Mouse (Mus musculus): ENCODE measurements at regions not wholly inside any gene's neighbourhood (a gene's known extent, or its start where the extent isn't known, plus 50 kb on each side); places are given as distances from the start of the nearest gene placed in this dataset.
A peak's percentile ranks its signal among the peaks of the same experiment; 100 is the strongest.

DNA sequence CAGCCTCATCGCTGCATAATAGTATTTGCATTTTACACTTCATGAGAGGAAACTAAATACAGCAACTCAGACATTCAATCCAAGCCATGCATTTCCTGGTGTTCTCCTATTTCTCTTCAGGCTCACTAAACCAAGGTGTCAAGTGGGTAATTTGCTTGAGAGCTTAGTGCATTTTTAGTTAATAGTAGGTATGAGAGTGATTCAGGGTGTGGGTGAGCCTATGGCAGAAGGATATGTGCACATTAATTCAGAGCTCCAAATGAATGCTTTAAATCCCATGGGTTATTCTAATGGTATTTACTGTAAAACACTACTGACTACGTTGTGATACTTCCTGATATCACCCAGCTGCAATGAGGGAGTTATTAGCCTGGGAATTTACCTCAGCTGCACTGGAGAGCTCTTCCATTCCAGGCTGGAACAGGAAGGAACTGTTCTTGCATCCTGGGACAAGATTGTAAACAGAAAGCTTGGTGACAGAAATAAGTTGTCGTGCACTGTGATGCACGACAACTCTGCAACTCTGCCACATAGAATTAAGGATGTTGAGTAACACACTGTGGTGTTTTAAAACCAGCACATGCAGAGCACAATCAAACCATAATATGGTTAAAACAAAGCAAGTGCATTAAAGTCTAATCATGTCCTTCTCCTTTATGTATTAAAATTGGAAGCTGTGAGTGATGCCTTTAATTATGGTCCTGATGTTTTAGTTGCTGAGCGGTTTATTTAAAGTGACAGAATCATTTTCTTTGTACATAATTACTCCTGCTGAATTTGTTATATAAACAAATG is 170.4 kb upstream of the Setmar start:
- no peak for DNase-seq (ENCODE audit: low spot score in 2 of 2)

DNA sequence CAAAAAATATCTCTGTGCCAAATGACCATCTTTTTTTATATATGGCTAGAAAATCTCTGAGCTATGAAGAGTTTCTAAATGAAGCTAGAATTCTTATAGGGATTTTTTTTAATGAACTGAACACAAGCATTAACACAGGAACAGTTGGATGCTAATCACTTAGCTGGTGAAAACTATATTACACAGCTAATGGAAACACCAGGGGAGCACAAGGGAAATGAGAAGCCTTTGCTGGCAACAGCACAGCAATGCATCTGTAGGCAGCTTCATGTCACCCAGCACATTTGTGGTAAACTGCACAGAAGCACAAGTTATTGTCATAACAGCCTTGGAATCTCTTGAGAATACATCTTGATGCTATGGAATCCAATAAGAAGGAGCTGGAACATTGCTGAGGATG is 154.3 kb upstream of the Setmar start:
- DNase-seq (ENCODE audit: low spot score in 2 of 2), result no peak

DNA sequence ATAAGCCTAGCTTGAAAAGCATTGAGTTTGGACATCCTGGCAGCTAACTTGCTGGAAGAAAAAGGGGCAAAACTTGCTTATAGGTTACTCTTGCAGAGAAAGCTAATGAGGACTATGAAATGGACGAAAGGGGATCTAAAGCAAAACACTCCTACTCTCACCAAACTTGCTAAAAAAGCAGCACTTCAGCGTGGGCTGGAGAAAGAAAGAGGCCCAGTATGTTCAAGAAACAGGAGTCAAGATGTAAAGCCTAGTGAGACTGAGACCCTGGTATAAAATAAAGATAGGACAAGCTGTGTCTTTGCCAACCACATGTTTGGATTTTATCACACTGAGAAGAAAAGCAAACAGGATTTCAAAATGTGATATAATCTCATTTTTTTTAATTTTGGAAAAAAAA is 153.5 kb upstream of the Setmar start:
- DNase-seq (ENCODE audit: low spot score in 2 of 2), result peak in 1 of 2 experiments; percentile 28

DNA sequence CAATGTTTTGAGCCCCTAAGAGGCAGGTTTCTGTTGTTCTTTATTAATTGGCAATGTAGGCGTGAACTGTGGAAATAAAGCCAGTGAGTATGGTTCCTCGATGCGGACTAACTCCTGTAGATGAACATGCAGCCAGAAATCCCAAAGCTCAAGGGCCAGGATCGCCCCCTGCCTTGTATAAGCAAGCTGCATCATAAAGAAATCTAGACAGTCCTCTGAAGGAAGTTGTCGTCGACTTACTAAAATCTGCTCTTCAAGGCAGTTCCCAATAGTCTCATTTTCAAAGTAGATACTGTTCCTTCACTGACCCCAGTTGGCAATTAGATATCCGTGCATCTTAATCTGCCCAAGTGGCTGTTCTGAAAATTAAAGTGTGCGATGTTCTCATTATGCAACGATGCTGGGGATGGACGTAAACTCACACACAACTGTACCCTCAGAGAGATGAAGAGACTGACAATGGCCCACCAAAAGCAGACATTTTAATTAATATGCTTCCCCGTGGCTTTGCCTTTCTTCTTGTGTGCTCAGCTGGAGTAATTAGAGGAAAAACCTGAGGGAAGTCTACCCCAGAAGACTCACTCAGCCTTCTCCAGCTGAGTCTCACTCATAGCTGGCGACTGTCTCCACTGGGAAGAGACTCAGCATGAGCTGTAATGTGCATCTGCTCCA is 141.2 kb upstream of the Setmar start:
- no peak for DNase-seq (ENCODE audit: low spot score in 2 of 2)

DNA sequence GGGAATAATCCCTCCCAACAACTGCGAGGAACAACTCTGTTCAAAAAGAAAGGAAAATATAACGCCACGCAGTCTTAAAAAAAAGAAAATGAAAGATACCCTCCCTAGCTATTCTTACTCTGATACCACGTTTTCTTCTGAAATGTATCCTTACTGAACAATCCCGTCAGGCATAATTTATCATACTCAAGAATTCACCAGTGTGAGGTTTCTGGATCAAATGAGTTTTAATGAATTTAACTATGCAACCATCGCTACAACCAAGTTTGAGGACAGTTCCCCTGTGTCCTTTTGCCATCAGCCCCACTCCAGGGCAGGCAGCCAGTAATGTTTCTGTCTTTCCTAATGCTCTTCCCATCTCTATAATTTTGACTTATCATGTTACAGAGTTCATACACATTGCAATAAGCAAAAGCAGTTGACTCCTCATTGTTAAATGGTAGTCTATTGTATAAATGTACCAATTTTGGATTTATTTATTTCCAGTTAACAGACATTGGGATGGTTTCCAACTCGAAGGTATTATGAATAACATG is 140.6 kb upstream of the Setmar start:
- DNase-seq (ENCODE audit: low spot score in 2 of 2), result no peak

DNA sequence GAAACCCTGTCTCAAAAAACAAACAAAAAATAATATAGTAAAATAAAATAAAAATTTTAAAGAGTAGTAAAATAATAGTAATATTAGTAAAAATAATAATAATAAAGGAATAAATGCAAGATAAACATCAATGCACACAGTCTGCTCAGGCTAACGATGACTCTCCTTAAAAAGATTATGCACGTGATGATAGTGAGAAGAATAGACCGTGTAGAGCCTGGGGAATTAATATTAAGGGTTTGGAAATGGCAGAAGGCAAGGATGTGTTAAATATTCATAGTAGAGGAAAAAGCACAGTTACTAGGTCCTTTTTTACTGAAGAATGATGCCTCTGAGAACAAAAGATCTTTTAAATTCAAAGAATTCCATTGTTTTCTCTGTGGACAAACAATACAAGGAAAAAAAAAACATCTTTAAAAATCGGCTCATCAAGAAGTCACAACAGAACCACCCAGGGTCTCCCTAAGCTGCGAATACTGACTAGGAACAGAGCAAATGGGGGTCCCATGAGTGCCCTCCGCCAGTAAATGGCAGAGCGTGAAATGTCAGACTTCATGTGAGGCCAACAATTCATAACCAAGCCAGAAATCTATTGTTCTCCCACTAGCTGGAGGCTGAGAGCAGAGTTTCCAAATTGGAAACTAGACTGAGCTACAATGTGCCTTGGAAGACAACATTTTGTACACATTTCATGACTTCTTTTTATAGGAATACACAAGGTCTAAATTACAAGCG is 134.2 kb upstream of the Setmar start:
- DNase-seq (ENCODE audit: low spot score in 2 of 2), result no peak

DNA sequence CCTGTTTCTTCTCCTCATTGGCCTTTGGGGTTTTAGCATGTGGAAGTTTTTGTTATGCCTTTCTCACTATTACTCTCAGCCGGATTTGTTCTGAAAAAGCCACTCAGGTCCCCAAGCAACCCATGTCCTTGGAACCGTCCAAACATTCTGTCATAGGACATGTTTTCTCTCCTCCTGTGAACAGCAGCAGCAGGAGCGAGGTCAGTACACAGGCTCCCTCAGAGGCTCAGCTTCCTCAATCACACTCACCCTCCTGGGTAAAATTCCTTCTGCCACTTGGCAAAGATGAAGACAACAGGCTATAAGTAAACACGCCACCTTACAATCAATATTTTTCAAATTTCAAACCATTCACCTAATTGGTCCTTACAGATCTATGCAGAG is 133.7 kb upstream of the Setmar start:
- DNase-seq (ENCODE audit: low spot score in 2 of 2), result no peak

DNA sequence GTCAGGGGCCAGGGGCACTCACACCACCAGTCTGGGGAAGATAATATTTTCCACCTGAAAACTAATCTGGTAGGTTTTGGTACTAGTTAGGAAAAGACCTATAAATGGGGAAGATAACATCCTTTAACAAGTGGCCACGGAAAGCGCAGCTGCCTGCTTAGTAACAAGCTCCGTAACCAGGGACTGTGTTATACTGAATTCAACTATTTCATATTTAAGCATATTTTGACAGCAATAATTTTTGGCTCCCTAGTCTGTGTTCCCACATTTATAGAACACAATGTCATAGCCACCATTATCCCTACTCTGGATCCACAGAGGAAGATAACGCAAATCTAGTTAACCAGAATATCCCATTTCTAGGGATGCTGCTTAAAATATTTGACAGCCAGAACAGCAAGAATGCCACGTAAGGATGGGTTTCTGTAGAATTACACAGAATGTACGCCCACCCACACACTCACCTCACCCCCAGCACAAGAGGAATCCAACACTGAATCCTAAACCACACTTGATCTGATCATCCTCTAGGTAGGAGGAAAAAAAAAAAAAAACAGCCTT is 128.7 kb upstream of the Setmar start:
- DNase-seq (ENCODE audit: low spot score in 2 of 2), result peak; percentile 6 to 10

DNA sequence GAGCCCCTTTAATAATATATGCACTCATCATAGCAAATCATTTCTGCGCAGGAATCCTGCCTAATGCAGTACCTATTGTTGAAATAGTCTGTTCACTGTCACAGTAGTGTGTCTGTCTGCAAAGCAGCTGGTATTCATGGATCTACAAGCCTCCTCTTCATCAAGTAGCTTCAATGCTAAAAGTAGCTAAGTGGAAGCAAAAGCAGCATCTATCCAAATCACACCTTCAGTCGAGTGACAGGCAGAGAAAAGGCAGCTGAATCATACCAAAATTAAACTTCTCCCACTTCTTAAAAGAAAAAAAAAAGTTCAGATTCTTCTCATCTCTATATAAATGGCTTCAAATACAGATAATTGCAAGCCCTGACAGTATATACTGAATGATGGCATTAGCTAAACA is 96.2 kb upstream of the Setmar start:
- no peak for DNase-seq (ENCODE audit: low spot score in 2 of 2)

DNA sequence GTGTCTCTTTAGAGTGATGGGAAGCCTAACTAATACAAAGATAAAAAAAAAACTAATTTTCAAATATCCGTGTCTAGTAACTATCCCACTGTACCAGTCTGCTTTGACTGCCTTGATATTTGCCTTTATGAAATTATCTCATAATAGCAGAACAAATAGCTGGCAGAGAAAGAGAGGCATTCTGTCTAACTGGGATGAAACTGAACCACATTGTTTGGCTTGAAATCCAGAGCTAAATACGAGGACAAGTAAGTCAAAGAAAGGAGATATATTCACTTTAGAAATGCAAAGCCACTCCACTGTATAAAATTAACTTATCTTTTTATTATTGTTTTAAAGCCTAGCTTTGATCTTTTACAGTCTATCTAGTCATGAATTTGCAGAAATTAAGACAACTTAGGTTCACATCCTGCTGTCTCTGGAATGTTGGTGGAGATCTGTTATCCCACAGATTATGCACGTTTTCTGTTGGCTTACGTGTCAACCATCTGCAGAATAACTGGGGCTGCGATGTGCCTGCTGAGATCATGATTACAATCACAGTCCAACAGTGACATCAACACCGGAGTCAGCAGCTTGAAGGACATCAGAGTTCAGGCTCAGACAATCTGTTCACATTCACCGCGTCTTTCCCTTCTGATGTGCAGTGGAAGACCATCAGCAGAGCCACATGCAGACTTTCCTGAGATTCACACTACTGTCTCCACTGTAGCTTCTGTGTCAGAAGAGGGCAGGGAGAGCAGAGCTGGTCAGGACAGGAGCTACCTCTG is 65.7 kb upstream of the Setmar start:
- DNase-seq (ENCODE audit: low spot score in 2 of 2), result no peak

DNA sequence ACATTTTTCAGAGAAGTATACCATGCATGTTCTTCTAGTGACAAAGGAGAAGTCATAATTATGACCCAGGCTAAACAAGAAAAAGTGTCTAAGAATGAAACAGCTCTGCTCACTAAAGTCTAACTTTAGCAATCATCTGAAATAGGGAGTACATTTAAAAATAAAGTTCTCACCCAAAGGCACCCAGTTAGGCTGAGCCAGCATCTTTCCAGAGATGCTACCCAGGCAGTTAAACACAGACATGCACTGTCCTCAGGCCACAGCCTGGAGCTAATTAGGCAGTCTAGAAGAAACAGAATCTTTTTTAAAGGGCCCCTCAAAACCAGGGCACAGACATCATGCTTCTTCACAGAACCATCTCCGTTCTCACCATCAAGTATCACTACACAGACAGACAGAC is 61.6 kb upstream of the Setmar start:
- DNase-seq (ENCODE audit: low spot score in 2 of 2), result peak in 1 of 2 experiments; percentile 36

DNA sequence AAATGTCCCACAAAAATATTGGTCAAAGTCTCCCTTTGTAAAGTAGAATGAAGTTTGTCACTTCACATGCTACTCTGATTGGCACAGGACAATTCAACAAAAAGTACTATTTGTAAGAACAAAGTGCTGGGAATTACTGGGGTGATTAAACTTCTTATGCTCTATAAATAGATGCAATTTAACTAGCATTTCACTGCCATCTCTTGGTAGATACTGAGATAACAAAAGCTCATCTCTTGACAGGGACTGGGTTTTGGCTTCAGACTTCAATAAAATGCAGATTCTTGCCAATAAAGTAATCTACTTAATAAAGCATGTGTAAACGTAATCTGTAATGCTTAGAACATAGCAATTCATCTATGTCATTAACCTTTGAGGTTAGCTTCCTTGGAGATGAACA is 56.5 kb upstream of the Setmar start:
- no peak for DNase-seq (ENCODE audit: low spot score in 2 of 2)
